11 mouse cellular contexts compared by ENCODE assay signal in genomic region chr16:50542554-50543333, GRCm38 (mm10). TPM values are rescaled to one million over a fixed set of nuclear protein-coding genes. Genes with fewer than 3 reads are reported as not detected.
DNase-seq lines count a peak whose midpoint lies in the region; ATAC-seq and TF ChIP-seq lines count a peak whose summit lies in the region.
"Had no signal": no experiment of that assay in that cellular context is flagged by ENCODE, and none has a peak within 500 bp of the region (broad histone marks: within the 10 kb centered on the region; RNA-seq: fewer than 3 reads in every experiment).

No protein-coding gene starts in this region.

- H3K4me2 ChIP-seq in forebrain, embryonic 12.5 days, result no peak overlapping the region
- no peak overlapping the region for H3K4me2 ChIP-seq in forebrain, embryonic 11.5 days (ENCODE audit: low read depth, low read length, severe bottlenecking)
- H3K4me2 ChIP-seq in liver, embryonic 14.5 days (ENCODE audit: low read depth), result no peak overlapping the region
- no peak overlapping the region for H3K4me2 ChIP-seq in liver, embryonic 12.5 days
- H3K4me2 ChIP-seq: heart, embryonic 13.5 days; limb, embryonic 13.5 days had no signal

- WGBS in forebrain, embryonic 12.5 days, result 75% methylated on average over 5 of the region's 5 CpGs
- WGBS in forebrain, embryonic 11.5 days, result 64% methylated on average over 5 of the region's 5 CpGs
- WGBS in liver, embryonic 14.5 days (ENCODE audit: insufficient replicate concordance), result 46% methylated on average over 5 of the region's 5 CpGs
- WGBS in liver, embryonic 12.5 days (ENCODE audit: insufficient replicate concordance), result 59% methylated on average over 5 of the region's 5 CpGs

- no peak for TF ChIP-seq EP300 in liver, embryonic 14.5 days (IDR thresholded peaks at IDR 0.05; ENCODE audit: low read depth)

- no peaks in the 10 kb centered on the region for H3K9me3 ChIP-seq in forebrain, embryonic 12.5 days
- no peaks in the 10 kb centered on the region for H3K9me3 ChIP-seq in forebrain, embryonic 11.5 days (ENCODE audit: control insufficient read depth, low read length)
- no peaks in the 10 kb centered on the region for H3K9me3 ChIP-seq in liver, embryonic 14.5 days (ENCODE audit: control insufficient read depth, low read length)
- no peaks in the 10 kb centered on the region for H3K9me3 ChIP-seq in liver, embryonic 12.5 days (replicated peaks)
- H3K9me3 ChIP-seq: heart, embryonic 13.5 days; limb, embryonic 13.5 days had no signal

- no peaks in the 10 kb centered on the region for H3K4me1 ChIP-seq in forebrain, embryonic 12.5 days
- no peaks in the 10 kb centered on the region for H3K4me1 ChIP-seq in forebrain, embryonic 11.5 days (replicated peaks; ENCODE audit: control insufficient read depth, insufficient read depth, low read length)
- no peaks in the 10 kb centered on the region for H3K4me1 ChIP-seq in liver, embryonic 14.5 days (replicated peaks; ENCODE audit: control insufficient read depth in 2 of 2, insufficient read depth in 2 of 2, low read length in 1 of 2)
- H3K4me1 ChIP-seq in liver, embryonic 12.5 days, result no peaks in the 10 kb centered on the region
- H3K4me1 ChIP-seq: heart, embryonic 13.5 days; limb, embryonic 13.5 days had no signal

- DNase-seq in forebrain, embryonic 11.5 days (ENCODE audit: low spot score), result no peak
- DNase-seq in liver, embryonic 14.5 days (ENCODE audit: low read depth in 3 of 3, low spot score in 3 of 3), result no peak
- DNase-seq in adipocyte (ENCODE audit: low spot score), result peak; percentile 42
- DNase-seq in kidney, postnatal 36 days, result peak; percentile 9 to 16
- no peak for DNase-seq in thymus, postnatal 36 days
- DNase-seq: cerebellum, adult 11-12 months had no signal

- no peak overlapping the region for H3K4me3 ChIP-seq in forebrain, embryonic 12.5 days (replicated peaks)
- no peak overlapping the region for H3K4me3 ChIP-seq in forebrain, embryonic 11.5 days (ENCODE audit: low read depth, low read length)
- H3K4me3 ChIP-seq in liver, embryonic 14.5 days (ENCODE audit: insufficient read depth in 1 of 2, low read depth in 2 of 2, low read length in 2 of 2), result no peak overlapping the region
- no peak overlapping the region for H3K4me3 ChIP-seq in liver, embryonic 12.5 days
- H3K4me3 ChIP-seq: heart, embryonic 13.5 days; limb, embryonic 13.5 days had no signal

- ATAC-seq in forebrain, embryonic 12.5 days (ENCODE audit: low FRiP score), result peak; percentile 75; the same call in 1 of the 2 replicates
- ATAC-seq in forebrain, embryonic 11.5 days (replicated peaks; ENCODE audit: low FRiP score), result no peak
- ATAC-seq in liver, embryonic 14.5 days (ENCODE audit: insufficient read depth), result no peak
- ATAC-seq in liver, embryonic 12.5 days, result no peak
- ATAC-seq in granulocyte monocyte progenitor cell, adult 5-6 weeks (replicated peaks; ENCODE audit: poor library complexity, severe bottlenecking), result no peak

- no peak overlapping the region for H3K27ac ChIP-seq in forebrain, embryonic 12.5 days
- no peak overlapping the region for H3K27ac ChIP-seq in forebrain, embryonic 11.5 days (ENCODE audit: low read depth, low read length)
- no peak overlapping the region for H3K27ac ChIP-seq in liver, embryonic 14.5 days
- H3K27ac ChIP-seq in liver, embryonic 12.5 days, result no peak overlapping the region
- H3K27ac ChIP-seq: heart, embryonic 13.5 days; limb, embryonic 13.5 days had no signal

- TF ChIP-seq CTCF in liver, embryonic 14.5 days (IDR thresholded peaks at IDR 0.05; ENCODE audit: low read depth), result peak; percentile 16; the same call in 1 of the 2 replicates

- H3K36me3 ChIP-seq in forebrain, embryonic 12.5 days (replicated peaks), result no peaks in the 10 kb centered on the region
- no peaks in the 10 kb centered on the region for H3K36me3 ChIP-seq in forebrain, embryonic 11.5 days (ENCODE audit: control insufficient read depth, insufficient read depth, low read length)
- no peaks in the 10 kb centered on the region for H3K36me3 ChIP-seq in liver, embryonic 14.5 days (replicated peaks; ENCODE audit: control insufficient read depth, insufficient read depth, low read depth)
- no peaks in the 10 kb centered on the region for H3K36me3 ChIP-seq in liver, embryonic 12.5 days
- H3K36me3 ChIP-seq: heart, embryonic 13.5 days; limb, embryonic 13.5 days had no signal

- H3K9ac ChIP-seq in forebrain, embryonic 12.5 days, result no peak overlapping the region
- H3K9ac ChIP-seq in forebrain, embryonic 11.5 days (ENCODE audit: low read length), result no peak overlapping the region
- H3K9ac ChIP-seq in liver, embryonic 14.5 days (replicated peaks), result no peak overlapping the region
- H3K9ac ChIP-seq in liver, embryonic 12.5 days, result no peak overlapping the region
- H3K9ac ChIP-seq: heart, embryonic 13.5 days; limb, embryonic 13.5 days had no signal

- no peaks in the 10 kb centered on the region for H3K27me3 ChIP-seq in forebrain, embryonic 12.5 days
- no peaks in the 10 kb centered on the region for H3K27me3 ChIP-seq in forebrain, embryonic 11.5 days (ENCODE audit: control insufficient read depth, insufficient read depth, low read length)
- H3K27me3 ChIP-seq in liver, embryonic 14.5 days (ENCODE audit: control insufficient read depth, insufficient read depth, low read length), result no peaks in the 10 kb centered on the region
- H3K27me3 ChIP-seq in liver, embryonic 12.5 days (replicated peaks), result no peaks in the 10 kb centered on the region
- H3K27me3 ChIP-seq: heart, embryonic 13.5 days had no signal

RNA-seq across cellular contexts. Expression of gene Ccdc54, which starts 48.2 kb away (rescaled TPM):
- polyA plus RNA-seq in forebrain, embryonic 12.5 days (2016; fragmentation: Nextera tagmentation; extraction: Ambion mirVana), result not detected in 2 replicates
- polyA plus RNA-seq in forebrain, embryonic 11.5 days (2014; fragmentation: Nextera tagmentation; extraction: Ambion mirVana), result not detected in 2 replicates
- not detected in 2 replicates for polyA plus RNA-seq in liver, embryonic 14.5 days (2012; rRNA removed)
- not detected in 2 replicates for polyA plus RNA-seq in liver, embryonic 14.5 days (2014; fragmentation: Nextera tagmentation; extraction: Ambion mirVana)
- polyA plus RNA-seq in liver, embryonic 12.5 days (2016; fragmentation: Nextera tagmentation; extraction: Ambion mirVana), result not detected in 2 replicates
- total RNA-seq in granulocyte monocyte progenitor cell, adult 5-6 weeks (2014; fragmentation: Nextera tagmentation), result not detected in 2 replicates
- total RNA-seq in granulocyte monocyte progenitor cell, adult 5-6 weeks (2017), result not detected in 2 replicates
- polyA plus RNA-seq: heart, embryonic 13.5 days; limb, embryonic 13.5 days had no signal

Comparison
In these comparisons a context has a peak if more than half of its experiments do, and no peak if none do; other contexts are left out.
1. DNase-seq: peak in adipocyte (single experiment) and kidney, postnatal 36 days (2 of 2); none in forebrain, embryonic 11.5 days (single experiment), liver, embryonic 14.5 days (0 of 3) and thymus, postnatal 36 days (0 of 2).